Mouse (Mus musculus): Measurements from ENCODE around the gene Cyp2w1.

GRCm38 (mm10) chr5:139388195-139388570, 35.8 kb downstream of the Cyp2w1 start:
- TF ChIP-seq CTCF (IDR thresholded peaks at IDR 0.05; ENCODE audit: insufficient read depth, low read length) (no peak), POLR2A (IDR thresholded peaks at IDR 0.05; ENCODE audit: borderline replicate concordance, extremely low read depth, low read depth, low read length) (no peak)

Measured in lung, adult 2 months (tissue).